Mouse (Mus musculus) gastrocnemius, postnatal 4 days (tissue): ENCODE results near the gene Theg. TPM values are rescaled to one million over a fixed set of nuclear protein-coding genes. Genes with fewer than 3 reads are reported as not detected.

Experiments
- DNase-seq, 2 experiments: peaks; one replicate each; pipeline ENCODE4 v3.0.0; 2021 to 2022; ENCODE audit warnings: low spot score in 2 of 2, mixed read lengths in 2 of 2
- total RNA-seq, 2 experiments: library from RNA; stranded (reverse); gene quantifications; 2 replicates each; pipeline ENCODE4 v1.2.3; 2021

Gene Theg
- total RNA-seq, 2 experiments from 2014 or later: not detected

DNA sequence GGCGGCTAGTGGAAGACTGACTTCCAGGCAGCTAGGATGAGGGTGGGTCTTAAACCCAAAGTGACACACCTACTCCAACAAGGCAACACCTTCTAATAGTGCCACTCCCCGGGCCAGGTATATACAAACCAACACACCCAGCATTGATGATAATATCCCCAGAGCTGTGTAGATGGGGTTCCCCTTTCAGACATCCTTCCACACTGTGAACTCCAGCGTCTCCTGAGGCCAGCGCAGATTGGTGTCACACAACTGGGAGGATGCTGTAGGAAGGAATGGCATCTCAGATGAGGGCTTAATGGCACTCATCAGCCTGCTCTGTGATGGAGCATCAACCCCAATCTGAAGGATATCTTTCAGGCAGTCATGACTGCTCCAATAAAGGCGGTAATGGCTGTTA is 29.6 kb downstream of the Theg start:
- DNase-seq: no peak

- no peak for DNase-seq
Measured at GRCm38 (mm10) chr10:79556951-79557350, 30.2 kb downstream of the Theg start.

- DNase-seq: peak in 1 of 2 experiments; percentile 14
Measured at GRCm38 (mm10) chr10:79555238-79555724, 31.9 kb downstream of the Theg start.

- DNase-seq: peak; percentile 71 to 75
Measured at GRCm38 (mm10) chr10:79554330-79555237, 32.5 kb downstream of the Theg start, which contains the start of gene Mier2. Gene Mier2, minus strand, starts transcription at chr10:79555199.

DNA sequence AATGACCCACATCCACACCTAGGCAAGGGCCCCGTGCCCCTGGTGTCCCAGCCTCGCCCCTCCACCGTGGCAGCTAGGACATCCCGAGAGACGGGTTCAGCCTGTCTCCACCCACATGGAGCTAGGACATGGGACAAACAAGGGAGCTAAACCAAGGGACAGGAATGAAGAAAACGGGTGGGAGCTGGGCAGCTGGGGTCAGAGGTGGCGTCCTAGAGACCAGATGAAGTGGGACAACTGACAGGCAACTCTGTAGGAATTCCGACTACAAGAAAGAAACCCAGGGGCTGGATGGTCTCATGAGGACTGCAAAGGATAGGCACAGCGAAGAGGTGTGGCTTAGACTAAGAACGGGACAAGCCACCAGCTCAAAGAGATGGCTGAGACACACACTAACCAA is 33.4 kb downstream of the Theg start:
- peak in 1 of 2 experiments; percentile 13 for DNase-seq

DNA sequence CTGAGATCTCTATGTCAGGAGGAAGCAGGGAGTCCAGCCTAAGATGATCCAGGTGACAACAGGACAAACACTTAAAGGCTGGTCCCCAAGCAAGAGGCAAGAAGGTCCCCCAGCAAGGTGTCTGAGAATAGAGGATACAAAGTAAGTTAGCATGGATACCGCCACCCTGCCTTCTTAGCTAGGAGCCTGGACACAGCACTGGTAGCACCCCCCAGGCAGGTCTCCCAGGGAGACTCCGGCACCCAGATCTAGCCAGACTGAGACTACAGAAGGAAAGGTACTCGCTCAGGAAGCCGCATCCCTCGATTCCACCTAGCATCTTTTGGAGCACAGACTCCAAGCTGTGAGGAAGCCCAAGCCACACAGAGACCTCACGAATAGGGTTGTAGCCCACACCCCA is 34.0 kb downstream of the Theg start:
- no peak for DNase-seq

DNA sequence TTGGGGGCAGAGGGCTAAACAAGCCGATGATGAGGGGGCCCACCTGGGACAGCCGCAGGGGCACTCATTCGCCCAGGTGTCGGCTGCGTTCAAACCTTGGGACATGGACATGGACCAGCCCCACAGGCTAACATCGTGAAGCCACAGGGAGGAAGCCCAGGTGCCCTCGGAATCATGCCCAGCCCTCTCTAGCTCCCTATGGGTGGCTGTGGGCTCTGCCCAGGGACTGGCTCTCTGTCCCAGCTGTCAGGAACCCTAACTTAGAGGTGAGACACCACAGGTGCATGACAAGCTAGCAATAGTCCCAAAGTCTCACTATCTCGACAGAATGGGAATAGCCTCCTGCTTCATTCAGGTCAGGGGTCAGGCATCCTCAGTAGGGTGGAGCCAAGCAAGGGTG is 34.6 kb downstream of the Theg start:
- no peak for DNase-seq

GRCm38 (mm10) chr10:79550366-79550765 is 36.8 kb downstream of the Theg start:
- DNase-seq: peak in 1 of 2 experiments; percentile 9

GRCm38 (mm10) chr10:79548971-79549723 is 38.0 kb downstream of the Theg start:
- peak in 1 of 2 experiments; percentile 20 for DNase-seq

DNA sequence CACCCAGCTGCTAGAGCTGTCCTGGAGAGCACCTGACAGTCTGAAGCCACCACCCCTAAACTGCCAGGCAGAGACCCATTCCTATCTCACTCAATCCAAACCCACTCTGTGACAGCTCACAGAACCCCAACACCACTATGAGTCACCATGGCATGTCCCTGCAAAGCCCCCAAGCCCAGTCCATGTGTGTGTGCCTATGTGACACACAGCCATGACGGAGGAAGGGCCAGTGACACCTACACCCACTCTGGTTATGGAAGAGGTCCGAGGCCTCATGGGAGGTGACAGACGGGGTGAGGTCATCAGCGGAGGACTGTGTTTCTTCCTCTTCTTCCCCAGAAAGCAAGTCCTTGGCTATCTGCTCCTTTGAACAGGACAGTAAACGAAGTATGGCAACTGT is 38.6 kb downstream of the Theg start:
- DNase-seq: no peak

DNA sequence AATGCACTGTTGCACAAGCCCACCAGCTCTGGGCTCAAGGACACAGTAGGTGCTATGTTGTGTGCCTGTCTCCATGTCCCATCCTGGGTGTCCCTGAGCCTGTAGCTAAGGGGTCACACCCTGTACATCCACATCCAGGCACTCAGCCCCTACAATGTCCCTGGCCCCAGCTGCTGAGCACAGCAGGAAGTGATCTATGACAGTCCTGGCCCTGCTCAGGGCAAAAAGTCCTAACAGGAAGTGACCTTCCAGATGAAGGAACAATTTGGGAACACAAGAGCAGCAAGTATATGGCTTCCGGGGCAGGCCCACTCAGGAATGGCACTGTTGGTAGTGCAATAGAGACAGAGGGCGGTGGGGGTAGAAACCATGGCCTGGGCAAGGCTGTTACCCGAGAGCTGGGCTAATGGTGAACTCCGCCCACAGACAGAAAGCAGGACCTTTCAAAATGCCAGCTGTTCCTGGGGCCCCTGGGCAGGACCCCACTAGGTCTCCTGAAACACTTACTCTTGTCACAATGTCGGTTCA is 39.9 kb downstream of the Theg start:
- DNase-seq: peak in 1 of 2 experiments; percentile 7

DNA sequence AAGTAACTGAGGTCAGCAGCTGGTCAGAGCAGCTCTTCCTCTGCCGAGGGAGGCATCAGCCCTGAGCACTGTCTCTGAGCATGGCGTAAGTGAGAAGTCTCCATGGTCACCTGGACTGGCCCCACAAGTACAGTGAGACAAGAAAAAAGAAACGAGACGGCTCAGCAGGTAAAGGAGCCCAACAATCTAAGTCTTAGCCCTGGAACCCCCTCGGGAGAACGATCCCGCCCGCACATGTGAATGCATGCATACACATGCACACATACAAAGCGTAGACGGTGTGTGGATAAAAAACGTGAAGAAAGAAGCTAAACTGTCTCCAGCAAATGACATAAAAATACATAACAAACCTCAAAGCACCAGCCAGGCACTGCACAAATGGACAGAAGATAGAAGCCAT is 40.6 kb downstream of the Theg start:
- DNase-seq: peak in 1 of 2 experiments; percentile 7

- peak in 1 of 2 experiments; percentile 12 for DNase-seq
Measured at GRCm38 (mm10) chr10:79545891-79546290, 41.2 kb downstream of the Theg start.

DNA sequence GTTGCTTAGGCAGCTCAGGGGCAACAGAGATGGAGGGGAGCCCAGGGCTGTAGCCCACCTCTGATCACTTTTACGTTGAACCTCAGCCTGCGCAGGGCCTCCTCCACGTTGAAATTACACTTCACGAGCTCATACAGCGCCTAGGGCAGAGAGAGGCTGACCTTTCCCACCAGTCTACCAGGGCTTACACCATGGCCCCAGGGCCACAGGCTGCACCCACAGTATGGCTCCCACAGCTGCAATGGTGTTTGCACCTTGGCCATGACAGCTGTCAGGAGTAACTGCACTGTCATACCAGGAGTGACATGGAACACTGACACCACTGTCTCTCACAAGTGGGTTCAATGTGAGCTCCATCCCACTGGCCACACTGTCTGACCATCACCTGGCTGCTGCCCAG is 42.5 kb downstream of the Theg start:
- peak in 1 of 2 experiments; percentile 14 for DNase-seq

DNA sequence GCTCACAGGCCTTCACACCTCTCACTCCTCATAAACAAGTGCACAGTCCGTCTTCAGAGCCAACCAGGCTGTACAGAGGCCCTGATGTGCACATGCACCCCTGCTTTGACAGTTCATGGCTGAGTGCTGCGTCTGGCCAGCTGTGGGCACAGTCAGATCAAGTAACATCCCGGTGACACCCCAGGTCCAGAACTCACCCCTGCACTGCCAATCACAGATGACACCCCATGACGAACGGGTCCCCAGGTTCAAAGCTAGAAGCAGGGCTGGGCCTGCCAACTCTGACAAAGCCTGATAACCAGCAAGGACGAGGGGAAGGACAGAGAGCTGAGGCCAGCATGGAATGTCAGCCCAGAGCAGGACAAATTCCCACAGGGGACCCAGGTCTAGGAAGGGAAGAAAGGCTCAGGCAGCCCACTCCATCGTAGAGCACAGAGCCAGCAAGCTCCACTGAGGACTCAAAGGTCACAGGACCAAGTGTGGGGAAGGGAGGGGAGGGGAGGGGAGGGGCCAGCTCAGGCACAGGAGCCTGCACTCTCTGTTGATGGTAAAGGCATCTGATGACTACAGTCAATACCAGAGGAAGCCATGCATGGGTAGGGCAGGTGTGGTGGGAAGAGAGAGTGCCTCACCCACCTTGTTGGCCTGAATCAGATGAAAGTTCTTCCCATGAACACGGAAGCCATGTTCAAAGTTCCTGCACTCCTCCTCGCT is 43.1 kb downstream of the Theg start:
- DNase-seq: peak in 1 of 2 experiments; percentile 5

- DNase-seq: peak; percentile 8 to 15
Measured at GRCm38 (mm10) chr10:79542171-79542570, 45.0 kb downstream of the Theg start.

- DNase-seq: peak; percentile 12 to 15
Measured at GRCm38 (mm10) chr10:79541522-79541921, 45.6 kb downstream of the Theg start.

- DNase-seq: peak in 1 of 2 experiments; percentile 17
Measured at GRCm38 (mm10) chr10:79540746-79541145, 46.4 kb downstream of the Theg start.

DNA sequence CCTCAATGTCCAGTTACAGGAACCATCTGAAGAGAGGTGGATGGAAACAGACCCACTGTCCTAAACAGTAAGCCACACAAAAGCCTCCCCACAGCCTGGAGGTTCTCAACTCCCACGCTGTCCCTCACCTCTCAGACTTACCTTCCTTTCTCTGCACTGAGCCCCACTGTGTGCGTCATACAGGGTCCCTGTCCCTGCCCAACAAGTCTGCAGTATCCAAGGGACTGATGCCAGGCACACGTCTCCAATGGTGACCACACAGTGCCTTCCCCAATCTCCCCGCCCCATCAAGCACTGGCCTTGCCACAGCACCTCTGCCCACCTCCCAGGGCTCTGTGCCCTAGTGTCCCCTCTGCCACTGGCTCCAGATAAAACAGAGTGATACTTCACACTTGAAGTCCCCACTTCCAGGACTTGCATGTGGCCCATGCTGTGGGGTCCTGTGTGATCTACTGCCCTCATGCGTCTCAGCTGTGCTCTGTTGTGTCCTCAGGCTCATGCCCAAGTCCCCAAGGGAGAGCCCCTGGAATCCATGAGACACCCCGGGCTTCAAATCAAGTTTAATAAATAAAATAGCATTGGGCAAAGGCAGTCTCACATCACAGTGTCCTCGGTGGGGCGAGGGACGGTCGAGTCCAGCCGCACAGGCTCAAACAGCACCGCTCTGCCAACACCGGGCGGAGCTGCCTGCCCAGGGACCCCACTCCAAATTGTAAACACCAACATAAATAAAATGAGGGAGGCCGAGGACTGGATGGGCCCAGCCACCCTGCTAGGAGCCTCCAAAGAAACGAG is 47.2 kb downstream of the Theg start:
- peak; percentile 5 to 13 for DNase-seq

DNA sequence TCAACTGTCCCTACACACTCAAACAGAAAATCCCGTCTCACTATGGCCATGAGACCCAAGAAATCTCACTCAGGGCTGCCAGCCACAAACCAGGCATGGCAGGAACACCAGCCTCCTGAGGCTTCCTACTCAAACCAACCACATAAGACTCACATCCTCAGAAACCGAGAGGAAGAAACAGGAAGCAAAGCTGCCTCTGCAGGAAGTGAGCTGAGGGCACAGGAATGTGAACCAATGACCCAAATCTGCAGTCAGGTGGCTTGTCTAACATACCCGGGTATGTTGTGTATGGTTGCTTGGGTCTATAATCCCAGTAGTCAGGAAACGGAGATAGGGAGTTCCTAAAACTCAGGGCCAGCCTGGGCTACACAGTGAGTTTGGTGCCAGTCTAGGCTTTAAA is 48.3 kb downstream of the Theg start:
- peak in 1 of 2 experiments; percentile 6 for DNase-seq
